Mouse (Mus musculus): ENCODE measurements around the gene Rcn3. TPM values are rescaled to one million over a fixed set of nuclear protein-coding genes. Genes with fewer than 3 reads are reported as not detected.
A peak's percentile ranks its signal among the peaks of the same experiment; 100 is the strongest.
"Not testable (repeated sequence)": the region's sequence is repeated elsewhere in the genome, so short reads cannot be mapped to it uniquely, and the experiment has no call there.

Rcn3 gene
- polyA plus RNA-seq, 1 experiment from 2014 or later, result 5.1 TPM

DNA sequence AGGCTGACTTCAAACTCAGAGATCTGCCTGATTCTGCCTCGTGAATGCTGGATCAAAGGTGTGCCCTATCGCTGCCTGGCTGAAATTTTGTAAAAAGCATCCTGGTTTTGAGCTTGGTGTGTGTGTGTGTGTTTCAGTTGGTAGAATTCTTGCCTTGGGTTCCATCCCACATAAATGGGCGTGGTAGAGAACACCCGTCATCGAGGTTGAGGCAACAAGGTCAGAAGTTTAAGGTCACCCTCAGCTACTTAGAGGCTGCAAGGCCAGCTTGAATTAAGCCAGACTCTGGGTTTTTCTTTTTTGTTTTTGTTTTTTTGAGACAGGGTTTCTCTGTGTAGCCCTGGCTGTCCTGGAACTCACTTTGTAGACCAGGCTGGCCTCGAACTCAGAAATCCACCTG lies 26.3 kb upstream of the Rcn3 start:
- Histone ChIP-seq H3K36me3 (ENCODE audit: inconsistent target) (peaks cover 32% of the 10 kb centered on the region), H3K4me3 (ENCODE audit: inconsistent target) (no peak overlapping the region), H3K79me2 (ENCODE audit: inconsistent target) (peaks cover 9% of the 10 kb centered on the region), H3K27ac (no peak overlapping the region)
- 93% methylated on average over 5 of the region's 6 CpGs for WGBS (ENCODE audit: missing documents)

DNA sequence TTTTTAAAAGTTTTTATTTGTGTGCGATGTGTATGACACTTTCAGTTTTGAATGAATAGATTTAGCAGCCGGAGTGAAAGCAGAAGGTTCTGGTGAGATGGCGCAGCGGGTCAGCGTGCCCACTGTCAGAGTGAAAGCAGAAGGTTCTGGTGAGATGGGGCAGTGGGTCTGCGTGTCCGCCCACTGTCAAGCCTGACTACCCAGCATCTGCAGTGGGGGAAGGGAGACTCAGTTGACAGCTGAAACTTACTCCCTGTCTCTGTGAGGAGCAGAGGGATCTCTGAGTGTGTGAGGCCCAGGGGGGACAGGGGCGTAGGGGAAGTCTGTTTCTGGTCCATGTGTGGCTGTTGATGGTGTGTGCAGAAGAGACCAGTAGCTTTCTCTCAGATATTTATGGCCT lies 25.5 kb upstream of the Rcn3 start:
- H3K4me3 ChIP-seq (ENCODE audit: inconsistent target), result no peak overlapping the region
- 75% methylated on average over 8 of the region's 8 CpGs for WGBS (ENCODE audit: missing documents)
- peaks cover 28% of the 10 kb centered on the region for H3K36me3 ChIP-seq (ENCODE audit: inconsistent target)
- peaks cover 1% of the 10 kb centered on the region for H3K79me2 ChIP-seq (ENCODE audit: inconsistent target)
- no peak overlapping the region for H3K27ac ChIP-seq

DNA sequence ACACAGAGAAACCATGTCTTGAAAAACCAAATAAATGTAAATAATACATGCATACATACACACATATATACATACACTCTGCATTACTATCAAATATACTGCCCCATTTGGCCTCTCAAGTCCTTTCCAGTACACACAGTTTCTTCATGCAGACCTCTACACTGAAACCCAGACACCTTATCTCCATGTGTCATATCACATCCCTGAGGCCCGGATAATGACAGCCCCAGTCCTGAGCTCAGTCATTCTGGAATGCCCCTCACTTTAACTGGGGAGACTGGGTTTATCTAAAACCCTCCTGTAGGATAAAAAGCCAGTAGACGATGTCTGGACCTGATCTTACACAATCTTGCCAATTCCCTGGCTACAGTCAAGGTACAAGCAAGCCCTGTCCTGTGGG lies 21.5 kb upstream of the Rcn3 start:
- Histone ChIP-seq H3K27ac (no peak overlapping the region), H3K4me3 (ENCODE audit: inconsistent target) (no peak overlapping the region), H3K79me2 (ENCODE audit: inconsistent target) (no peaks in the 10 kb centered on the region), H3K36me3 (ENCODE audit: inconsistent target) (no peaks in the 10 kb centered on the region)
- WGBS (ENCODE audit: missing documents), result 100% methylated on average over 2 of the region's 2 CpGs

DNA sequence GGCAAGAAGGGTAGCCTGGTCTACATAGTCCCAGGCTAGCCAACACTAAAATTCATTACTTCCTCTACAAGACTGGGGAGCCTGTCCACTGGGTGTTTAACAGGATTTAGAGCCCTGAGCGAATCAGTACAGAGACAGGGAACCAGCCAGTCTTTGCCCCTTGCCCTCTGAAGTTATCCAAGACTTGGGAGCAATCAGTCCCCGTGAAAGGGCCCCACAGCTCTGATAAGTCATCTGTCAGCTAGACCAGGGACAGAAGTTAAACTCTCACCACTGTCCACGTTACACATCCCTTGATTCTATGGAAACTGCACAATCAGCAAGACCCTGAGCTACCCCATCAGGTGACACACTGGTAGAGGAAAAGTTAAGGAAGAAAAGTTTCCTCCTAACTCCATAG lies 20.5 kb upstream of the Rcn3 start:
- H3K36me3 ChIP-seq (ENCODE audit: inconsistent target), result no peaks in the 10 kb centered on the region
- no peaks in the 10 kb centered on the region for H3K79me2 ChIP-seq (ENCODE audit: inconsistent target)
- no peak overlapping the region for H3K27ac ChIP-seq
- H3K4me3 ChIP-seq (ENCODE audit: inconsistent target), result no peak overlapping the region
- 89% methylated on average over 3 of the region's 3 CpGs for whole genome bisulfite sequencing (ENCODE audit: missing documents)

DNA sequence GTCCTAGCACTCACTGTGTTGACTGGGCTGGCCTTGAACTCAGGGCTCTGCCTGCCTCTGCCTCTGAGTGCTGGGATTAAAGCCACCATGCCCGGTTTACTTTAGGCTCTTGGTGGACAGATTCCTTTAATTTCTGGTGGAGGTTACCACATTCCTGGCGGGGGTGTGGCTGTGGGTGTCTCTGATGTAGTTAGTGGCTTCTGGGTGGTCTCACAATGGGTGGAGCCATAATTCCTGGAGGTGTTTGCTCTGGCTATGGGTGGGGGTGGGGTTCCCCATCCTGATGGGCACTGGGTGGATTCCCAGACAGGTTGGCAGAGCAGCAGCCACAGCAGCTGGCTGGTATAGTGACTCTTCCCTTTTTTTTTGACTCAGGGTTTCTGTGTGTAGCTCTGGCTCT lies 19.9 kb upstream of the Rcn3 start:
- WGBS (ENCODE audit: missing documents), result 96% methylated on average over 2 of the region's 2 CpGs
- Histone ChIP-seq H3K4me3 (ENCODE audit: inconsistent target) (no peak overlapping the region), H3K36me3 (ENCODE audit: inconsistent target) (no peaks in the 10 kb centered on the region), H3K27ac (no peak overlapping the region), H3K79me2 (ENCODE audit: inconsistent target) (no peaks in the 10 kb centered on the region)

DNA sequence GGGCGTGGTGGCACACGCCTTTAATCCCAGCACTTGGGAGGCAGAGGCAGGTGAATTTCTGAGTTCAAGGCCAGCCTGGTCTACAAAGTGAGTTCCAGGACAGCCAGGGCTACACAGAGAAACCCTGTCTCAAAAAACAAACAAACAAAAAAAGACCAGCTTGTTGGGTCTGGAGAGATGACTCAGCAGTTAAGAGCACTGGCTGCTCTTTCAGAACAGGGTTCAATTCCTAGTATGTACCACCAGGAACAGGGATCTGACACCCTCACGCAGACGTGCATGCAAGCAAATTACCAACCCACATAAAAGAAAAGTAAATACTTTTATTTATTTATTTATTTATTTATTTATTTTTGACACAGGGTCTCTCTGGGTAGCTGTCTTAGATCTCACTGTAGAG lies 18.1 kb upstream of the Rcn3 start:
- H3K79me2 ChIP-seq (ENCODE audit: inconsistent target); H3K27ac ChIP-seq; H3K4me3 ChIP-seq (ENCODE audit: inconsistent target); H3K36me3 ChIP-seq (ENCODE audit: inconsistent target): not testable (repeated sequence)
- 93% methylated on average over 3 of the region's 4 CpGs for WGBS (ENCODE audit: missing documents)

DNA sequence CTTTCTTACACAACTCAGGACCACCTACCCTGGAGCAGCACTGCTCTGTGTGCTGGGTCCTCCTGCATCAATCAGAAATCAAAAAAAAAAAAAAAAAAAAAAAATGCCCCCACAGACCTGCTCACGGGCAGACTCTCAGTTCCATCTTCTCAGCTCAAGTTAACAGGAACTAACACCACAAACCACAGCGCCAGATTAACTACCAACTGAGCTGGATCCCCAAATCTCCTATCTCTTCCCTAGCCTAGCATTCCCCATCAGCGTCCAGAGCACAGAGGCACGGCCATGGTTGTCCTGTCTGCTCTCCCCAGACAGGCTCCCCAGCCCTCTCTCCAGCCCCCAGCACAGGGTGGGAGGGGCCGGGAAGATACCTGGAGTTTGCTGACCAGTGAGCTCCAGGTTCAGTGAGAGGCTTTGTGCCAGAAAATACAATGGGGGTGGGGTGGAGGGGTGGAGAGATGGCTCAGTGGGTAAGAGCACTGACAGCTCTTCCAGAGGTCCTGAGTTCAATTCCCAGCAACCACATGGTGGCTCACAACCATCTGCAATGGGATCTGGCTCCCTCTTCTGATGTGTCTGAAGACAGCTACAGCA lies 15.1 kb upstream of the Rcn3 start:
- Histone ChIP-seq H3K27ac (no peak overlapping the region), H3K36me3 (ENCODE audit: inconsistent target) (no peaks in the 10 kb centered on the region), H3K4me3 (ENCODE audit: inconsistent target) (no peak overlapping the region), H3K79me2 (ENCODE audit: inconsistent target) (peaks cover 13% of the 10 kb centered on the region; the same call in 1 of the 2 replicates)
- 39% methylated on average over 5 of the region's 5 CpGs for WGBS (ENCODE audit: missing documents)

DNA sequence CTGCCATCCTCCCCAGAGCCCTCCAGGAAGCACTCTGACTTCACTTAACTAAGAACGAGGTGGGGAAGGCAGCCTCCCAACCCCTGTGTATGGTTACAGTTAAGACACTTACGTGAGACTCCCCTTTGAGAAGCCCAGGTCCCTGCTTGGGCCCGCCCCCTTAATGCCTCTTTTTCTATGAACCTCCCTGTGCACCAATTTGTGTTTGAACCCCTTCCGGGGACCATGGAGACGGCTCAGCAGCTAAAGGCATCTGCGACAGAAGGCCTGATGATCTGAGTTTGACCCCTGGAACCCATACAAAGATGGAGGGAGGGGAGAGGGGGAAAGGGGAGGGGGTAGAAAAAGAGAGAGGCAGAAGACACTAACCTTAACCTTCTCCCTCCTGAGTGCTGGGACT lies 14.4 kb upstream of the Rcn3 start:
- WGBS (ENCODE audit: missing documents), result 94% methylated on average over 6 of the region's 6 CpGs
- Histone ChIP-seq H3K4me3 (ENCODE audit: inconsistent target) (no peak overlapping the region), H3K27ac (no peak overlapping the region), H3K79me2 (ENCODE audit: inconsistent target) (peaks cover 16% of the 10 kb centered on the region; the same call in 1 of the 2 replicates), H3K36me3 (ENCODE audit: inconsistent target) (no peaks in the 10 kb centered on the region; the same call in 1 of the 2 replicates)

DNA sequence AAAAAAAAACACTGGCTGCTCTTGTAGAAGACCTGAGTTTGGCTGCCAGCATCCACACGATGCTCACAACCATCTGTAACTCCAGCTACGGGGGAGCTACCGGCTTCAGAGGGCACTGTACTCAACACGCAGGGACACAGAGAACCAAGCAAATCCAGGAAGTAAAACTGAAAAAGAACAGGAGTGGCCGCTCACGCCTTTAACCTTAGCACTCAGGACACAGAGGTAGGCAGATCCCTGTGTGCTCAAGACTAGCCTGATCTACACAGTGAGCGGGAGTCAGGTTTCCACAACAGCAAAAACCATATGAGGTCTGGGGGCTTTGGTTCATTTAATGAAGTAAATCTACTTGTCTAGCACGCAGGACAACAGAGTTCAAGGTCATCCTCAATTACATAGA lies 13.5 kb upstream of the Rcn3 start:
- Histone ChIP-seq H3K27ac (no peak overlapping the region), H3K36me3 (ENCODE audit: inconsistent target) (no peaks in the 10 kb centered on the region; the same call in 1 of the 2 replicates), H3K79me2 (ENCODE audit: inconsistent target) (peaks cover 16% of the 10 kb centered on the region; the same call in 1 of the 2 replicates), H3K4me3 (ENCODE audit: inconsistent target) (no peak overlapping the region)
- WGBS (ENCODE audit: missing documents), result 78% methylated on average over 8 of the region's 8 CpGs

DNA sequence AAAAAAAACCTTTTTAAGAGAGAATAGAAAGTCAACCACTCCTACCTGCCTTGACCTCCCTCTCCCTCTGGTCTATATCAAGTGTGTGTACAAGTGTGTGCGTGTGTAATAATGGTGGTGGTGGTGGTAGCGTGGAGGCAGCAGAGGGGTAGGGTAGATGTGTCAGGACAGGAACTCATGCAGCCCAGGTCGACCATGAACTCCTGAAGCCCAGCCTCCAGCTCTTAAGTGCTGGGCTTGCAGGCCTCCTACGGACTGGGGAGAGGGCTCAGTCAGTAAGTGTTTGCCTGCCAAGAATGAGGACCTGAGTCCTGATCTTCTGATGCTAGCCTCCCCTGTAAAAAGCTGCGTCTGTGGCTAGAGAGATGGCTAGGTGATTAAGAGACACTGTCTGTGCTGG lies 12.9 kb upstream of the Rcn3 start:
- no peak overlapping the region for H3K27ac ChIP-seq
- no peaks in the 10 kb centered on the region; the same call in 1 of the 2 replicates for H3K36me3 ChIP-seq (ENCODE audit: inconsistent target)
- H3K79me2 ChIP-seq (ENCODE audit: inconsistent target), result peaks cover 16% of the 10 kb centered on the region; the same call in 1 of the 2 replicates
- WGBS (ENCODE audit: missing documents), result 83% methylated on average over 4 of the region's 5 CpGs
- no peak overlapping the region for H3K4me3 ChIP-seq (ENCODE audit: inconsistent target)

DNA sequence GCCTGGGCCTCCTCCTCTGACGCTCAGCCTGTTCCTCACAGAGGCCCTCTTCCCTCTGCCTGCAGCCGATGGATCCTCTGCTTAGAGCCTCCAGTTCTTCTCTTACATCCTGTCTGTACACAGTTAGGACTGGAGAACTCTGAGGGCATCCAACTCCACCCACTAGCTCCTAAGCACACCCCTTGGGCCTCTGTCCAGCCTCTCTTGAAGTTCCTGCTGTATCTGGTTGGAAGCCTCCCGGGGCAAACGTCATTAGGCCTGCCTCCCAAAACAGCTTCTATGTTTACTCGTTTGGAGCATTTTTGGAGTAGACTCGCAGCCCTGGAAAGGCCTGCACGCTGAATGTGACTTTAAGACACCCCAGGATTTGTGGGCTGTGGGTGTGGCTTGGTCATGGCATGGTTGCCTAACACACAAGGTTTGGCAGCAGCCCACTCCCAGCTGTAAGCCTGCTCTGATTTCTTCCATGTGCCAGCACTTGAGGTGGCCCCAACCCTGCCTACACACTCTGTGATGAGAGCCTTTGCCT lies 11.7 kb upstream of the Rcn3 start, which contains the start of gene Fcgrt:
TSS of gene Fcgrt (minus strand) at position 200 of the 529 bp plus-strand sequence.
- WGBS (ENCODE audit: missing documents), result 3% methylated on average over 7 of the region's 7 CpGs
- no peaks in the 10 kb centered on the region; the same call in 1 of the 2 replicates for H3K36me3 ChIP-seq (ENCODE audit: inconsistent target)
- peak within 1 kb of the TSS; percentile 33 for H3K4me3 ChIP-seq (ENCODE audit: inconsistent target)
- H3K79me2 ChIP-seq (ENCODE audit: inconsistent target), result peaks cover 16% of the 10 kb centered on the region; the same call in 1 of the 2 replicates
- H3K27ac ChIP-seq, result peak within 1 kb of the TSS; percentile 61

DNA sequence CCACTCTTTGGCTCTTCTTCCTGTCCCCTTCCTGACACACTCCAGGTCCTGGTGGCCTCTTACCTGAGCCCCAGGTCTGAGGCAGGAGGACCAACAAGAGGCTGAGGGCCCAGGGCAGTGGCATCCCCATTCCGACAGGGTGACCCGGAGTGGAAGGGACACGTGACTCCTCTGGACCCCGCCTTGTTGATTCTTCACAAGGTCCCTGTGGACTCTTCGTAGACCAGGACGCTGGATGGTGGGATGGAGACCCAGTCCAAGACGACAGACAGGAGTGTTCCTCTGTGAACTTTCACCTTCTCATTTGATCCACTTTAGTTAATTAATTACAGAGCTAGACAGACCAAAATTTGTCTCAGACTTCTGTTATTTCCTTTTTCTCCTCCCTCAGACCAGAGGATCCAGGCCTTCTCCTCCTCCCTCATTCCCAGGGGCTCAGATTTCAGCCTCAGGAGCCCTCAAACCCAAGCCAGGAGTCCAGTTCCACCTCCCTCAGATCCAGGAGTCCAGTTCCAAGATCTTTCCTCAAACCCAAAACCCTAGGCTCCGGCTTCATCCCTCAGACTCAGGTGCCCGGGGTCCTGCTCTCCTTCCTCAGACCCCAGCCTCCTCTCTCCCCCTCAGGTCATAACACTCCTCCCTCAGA lies 11.0 kb upstream of the Rcn3 start:
- peaks cover 16% of the 10 kb centered on the region; the same call in 1 of the 2 replicates for H3K79me2 ChIP-seq (ENCODE audit: inconsistent target)
- 76% methylated on average over 9 of the region's 9 CpGs for WGBS (ENCODE audit: missing documents)
- H3K4me3 ChIP-seq (ENCODE audit: inconsistent target), result peak overlapping the region; percentile 33
- H3K36me3 ChIP-seq (ENCODE audit: inconsistent target), result no peaks in the 10 kb centered on the region; the same call in 1 of the 2 replicates
- peak overlapping the region; percentile 61 for H3K27ac ChIP-seq

DNA sequence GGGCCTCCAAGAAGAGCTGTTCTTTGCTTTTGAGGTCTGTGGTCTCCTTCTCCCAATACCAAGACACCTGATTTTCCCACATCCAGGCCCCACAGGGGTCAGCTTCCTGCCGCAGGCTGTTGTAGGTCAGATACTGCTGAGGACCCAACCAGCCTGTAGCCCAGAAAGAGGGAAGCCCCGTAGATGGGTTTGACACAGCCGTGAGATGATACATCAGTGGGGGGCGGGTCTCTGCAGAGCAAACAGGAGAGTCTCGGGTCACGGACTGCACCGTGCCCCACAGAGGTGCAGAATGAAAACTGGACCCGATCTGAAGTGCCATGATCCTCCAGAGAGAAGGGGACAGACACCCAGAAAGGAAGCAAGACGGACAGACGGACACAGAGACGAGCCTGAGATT lies 10.4 kb upstream of the Rcn3 start:
- Histone ChIP-seq H3K36me3 (ENCODE audit: inconsistent target) (no peaks in the 10 kb centered on the region; the same call in 1 of the 2 replicates), H3K4me3 (ENCODE audit: inconsistent target) (no peak overlapping the region), H3K27ac (no peak overlapping the region), H3K79me2 (ENCODE audit: inconsistent target) (peaks cover 16% of the 10 kb centered on the region; the same call in 1 of the 2 replicates)
- WGBS (ENCODE audit: missing documents), result 77% methylated on average over 11 of the region's 11 CpGs

DNA sequence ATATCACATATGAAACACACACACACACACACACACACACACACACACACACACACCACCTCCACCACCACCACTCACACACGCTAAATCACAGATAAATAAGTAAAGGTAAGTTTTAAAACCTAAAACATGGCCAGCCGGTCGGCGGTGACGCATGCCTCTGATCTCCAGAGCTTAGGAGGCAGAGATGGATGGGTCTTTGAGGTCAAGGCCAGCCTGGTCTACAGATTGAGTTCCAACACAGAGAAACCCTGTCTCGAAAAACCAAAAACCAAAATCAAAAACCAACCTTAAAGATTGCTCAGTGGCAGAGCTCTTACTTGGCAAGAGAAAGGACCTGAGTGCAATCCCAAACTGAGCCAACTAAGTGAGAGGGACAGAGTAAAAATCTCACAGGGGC lies 8.0 kb upstream of the Rcn3 start:
- no peak overlapping the region for H3K27ac ChIP-seq
- H3K4me3 ChIP-seq (ENCODE audit: inconsistent target), result no peak overlapping the region
- H3K36me3 ChIP-seq (ENCODE audit: inconsistent target), result no peaks in the 10 kb centered on the region; the same call in 1 of the 2 replicates
- WGBS (ENCODE audit: missing documents), result 90% methylated on average over 6 of the region's 6 CpGs
- peaks cover 16% of the 10 kb centered on the region; the same call in 1 of the 2 replicates for H3K79me2 ChIP-seq (ENCODE audit: inconsistent target)

All from macrophage (primary cell).